Mouse (Mus musculus): ENCODE results near the gene Trafd1.

DNA sequence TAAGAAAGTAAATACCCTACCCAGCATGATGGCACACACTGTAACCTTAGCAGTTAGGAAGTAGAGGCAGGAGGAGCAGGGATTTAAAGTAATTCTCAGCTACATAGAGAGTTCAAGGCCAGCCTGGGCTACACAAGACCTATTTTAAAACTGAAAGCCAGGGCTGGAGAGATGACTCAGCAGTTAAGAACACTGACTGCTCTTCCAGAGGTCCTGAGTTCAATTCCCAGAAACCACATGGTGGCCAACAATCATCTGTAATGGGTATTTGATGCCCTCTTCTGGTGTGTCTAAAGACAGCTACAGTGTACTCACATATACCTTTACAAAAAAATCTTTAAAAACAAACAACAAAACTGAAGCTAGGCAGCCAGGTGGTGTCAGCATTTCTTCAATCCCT lies 4.3 kb upstream of the Trafd1 start:
- no peak for TF ChIP-seq FLI1 (IDR thresholded peaks at IDR 0.05; ENCODE audit: low read length)
- TF ChIP-seq GATA1 (IDR thresholded peaks at IDR 0.05; ENCODE audit: borderline replicate concordance, low read length) = no peak
